Mouse (Mus musculus) heart, embryonic 16.5 days (tissue): ENCODE results near the gene Dstyk. TPM values are rescaled to one million over a fixed set of nuclear protein-coding genes. Genes with fewer than 3 reads are reported as not detected.
A peak's percentile ranks its signal among the peaks of the same experiment; 100 is the strongest.

Experiments
- ATAC-seq: fragments of 200-750 bp; cut with Nextera tagmentation; replicated peaks from 2 replicates; pipeline ENCODE4 v1.8.0; 2017; ENCODE audit warnings: moderate number of reproducible peaks; ENCODE audit not compliant: insufficient read depth, low FRiP score; ENCODE audit errors: extremely low read depth
- H3K27ac ChIP-seq: fragments of 300-500 bp; sonication (generic); 2 replicates; pipeline ENCODE4 v1.5.1; 2014; ENCODE audit warnings: mild to moderate bottlenecking, low read length, control low read depth, moderate library complexity
- H3K27me3 ChIP-seq: fragments of 300-500 bp; sonication (generic); 2 replicates; pipeline ENCODE4 v1.6.1; 2014; ENCODE audit warnings: low read length, mixed read lengths; ENCODE audit not compliant: control insufficient read depth, insufficient read depth
- H3K36me3 ChIP-seq: fragments of 300-500 bp; sonication (generic); 2 replicates; pipeline ENCODE4 v1.6.1; 2014; ENCODE audit not compliant: control insufficient read depth, insufficient read depth
- H3K4me1 ChIP-seq: fragments of 300-500 bp; sonication (generic); 2 replicates; pipeline ENCODE4 v1.6.1; 2014; ENCODE audit warnings: low read length, mixed read lengths; ENCODE audit not compliant: control insufficient read depth, insufficient read depth
- H3K4me2 ChIP-seq: fragments of 300-500 bp; sonication (generic); 2 replicates; pipeline ENCODE4 v1.6.1; 2014; ENCODE audit warnings: low read depth, mild to moderate bottlenecking, control low read depth, low read length
- H3K4me3 ChIP-seq: fragments of 300-500 bp; sonication (generic); 2 replicates; pipeline ENCODE4 v1.5.1; 2014; ENCODE audit warnings: mild to moderate bottlenecking, control low read depth, low read length
- H3K9ac ChIP-seq: fragments of 300-500 bp; sonication (generic); 2 replicates; pipeline ENCODE4 v1.6.1; 2014; ENCODE audit warnings: low read length, control low read depth
- H3K9me3 ChIP-seq: fragments of 300-500 bp; sonication (generic); replicated peaks from 2 replicates; pipeline ENCODE4 v1.6.1; 2016; ENCODE audit warnings: low read length; ENCODE audit not compliant: control insufficient read depth
- WGBS: fragments of 180-500 bp; shearing (Covaris S2); extraction: QIAGEN DNeasy Blood & Tissue Kit; methylation state at CpG from one replicate; pipeline ENCODE4 v1.1.7; 2014; 5-methylcytosine and 5-hydroxymethylcytosine counted together
- polyA plus RNA-seq: library from polyadenylated mRNA; unstranded; fragments of >200 nt; fragmentation: Nextera tagmentation; extraction: Ambion mirVana; gene quantifications from 2 replicates; pipeline ENCODE4 v1.2.1, GENCODE M21; 2015

Dstyk gene
- polyA plus RNA-seq, 1 experiment from 2014 or later: 9.1 TPM

DNA sequence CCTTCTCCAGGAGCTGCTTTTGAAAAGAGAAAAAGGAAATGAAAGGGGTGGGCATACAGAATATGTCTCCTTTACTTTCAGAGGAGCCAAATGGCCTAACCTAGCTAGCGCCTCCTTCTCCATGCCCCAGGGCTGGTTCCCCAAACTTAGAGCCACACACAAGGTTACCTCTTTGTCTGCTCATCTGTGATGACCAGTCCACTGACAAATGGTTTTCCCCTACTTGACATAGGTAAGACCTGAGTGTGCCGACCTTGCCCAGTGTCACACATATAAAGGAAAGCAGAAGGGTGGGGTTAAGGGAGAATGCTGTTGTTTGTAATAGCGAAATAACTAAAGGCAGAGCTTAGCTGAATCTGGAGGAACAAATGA, 42.5 kb upstream of the Dstyk start:
- Histone ChIP-seq H3K9ac (peak overlapping the region; percentile 18; the same call in 1 of the 2 replicates), H3K9me3 (no peaks in the 10 kb centered on the region), H3K36me3 (peaks cover 2% of the 10 kb centered on the region; the same call in 1 of the 2 replicates), H3K4me2 (no peak overlapping the region; the same call in 1 of the 2 replicates), H3K4me1 (peaks cover 67% of the 10 kb centered on the region), H3K4me3 (no peak overlapping the region), H3K27me3 (no peaks in the 10 kb centered on the region), H3K27ac (peak overlapping the region; percentile 65)
- ATAC-seq: no peak
- 69% methylated on average over 3 of the region's 3 CpGs for WGBS

DNA sequence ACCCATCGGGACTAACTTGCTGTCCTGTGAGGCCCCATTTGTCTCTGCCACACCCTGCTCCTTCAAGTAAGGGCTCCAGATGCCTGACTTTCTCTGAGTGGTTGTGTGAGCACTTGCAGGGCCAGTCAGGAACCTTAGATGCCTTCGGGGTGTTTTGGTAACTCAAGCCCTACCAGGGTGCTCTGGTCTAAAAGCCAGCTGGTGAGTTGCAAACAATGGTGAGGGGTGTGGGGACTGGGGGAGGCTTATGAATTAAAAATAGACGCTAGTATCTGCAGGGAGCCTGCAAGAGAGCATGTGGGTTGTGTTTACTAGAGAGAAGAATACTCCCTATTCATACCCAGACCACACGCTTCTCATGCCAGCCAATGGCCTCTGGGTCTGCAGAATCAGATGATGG, 42.1 kb upstream of the Dstyk start:
- peaks cover 67% of the 10 kb centered on the region for H3K4me1 ChIP-seq
- H3K27ac ChIP-seq: peak overlapping the region; percentile 65
- H3K27me3 ChIP-seq: no peaks in the 10 kb centered on the region
- H3K4me2 ChIP-seq: peak overlapping the region; percentile 20
- ATAC-seq: 0 out of 2 replicates have a peak, but pooled peaks have one; percentile 33
- H3K36me3 ChIP-seq: peaks cover 6% of the 10 kb centered on the region
- peak overlapping the region; percentile 18; the same call in 1 of the 2 replicates for H3K9ac ChIP-seq
- no peaks in the 10 kb centered on the region for H3K9me3 ChIP-seq
- H3K4me3 ChIP-seq: no peak overlapping the region
- 16% methylated on average over 4 of the region's 4 CpGs for WGBS

DNA sequence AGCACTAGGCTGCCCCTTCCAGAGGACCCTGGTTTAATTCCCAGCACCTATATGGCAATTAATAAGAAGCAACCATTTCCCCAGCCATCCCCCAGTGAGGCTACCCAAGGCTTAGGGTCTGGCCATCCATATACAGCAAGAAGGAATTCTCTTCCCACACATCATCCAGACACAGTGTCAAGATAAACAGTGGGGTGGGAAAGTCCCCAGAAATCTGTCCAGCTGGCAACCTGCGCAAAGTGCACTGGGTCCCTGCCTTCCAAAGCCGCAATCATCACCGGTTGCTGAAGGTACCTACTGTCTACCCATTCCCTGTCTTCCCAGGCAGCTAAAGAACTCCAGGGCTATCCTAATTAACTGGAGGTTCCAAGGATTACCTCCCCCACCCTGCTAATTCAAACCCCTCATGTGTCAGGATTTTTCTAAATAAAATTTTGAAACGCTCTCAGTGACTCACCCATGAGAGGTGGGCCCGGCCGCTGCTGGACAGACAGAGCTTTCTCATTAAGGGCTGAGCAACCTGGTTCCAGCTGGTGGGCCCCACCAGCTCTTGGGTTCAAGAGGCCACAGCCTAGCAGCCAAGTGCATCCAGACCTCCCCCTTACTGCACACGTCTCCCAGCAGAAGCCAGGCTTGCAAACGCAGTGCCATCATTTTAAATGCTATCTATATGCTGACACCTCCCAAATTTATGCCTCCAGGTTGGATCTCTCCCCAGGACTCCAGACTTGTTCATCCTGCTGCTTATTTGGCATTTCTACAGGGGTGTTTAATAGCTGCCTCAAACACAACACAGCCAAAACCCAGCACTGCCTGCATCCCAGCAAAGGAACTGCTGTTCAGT, 40.9 kb upstream of the Dstyk start:
- no peak overlapping the region for H3K27ac ChIP-seq
- no peak overlapping the region for H3K4me2 ChIP-seq
- no peak for ATAC-seq
- H3K36me3 ChIP-seq: peaks cover 8% of the 10 kb centered on the region
- no peaks in the 10 kb centered on the region for H3K9me3 ChIP-seq
- H3K4me1 ChIP-seq: peaks cover 58% of the 10 kb centered on the region
- 69% methylated on average over 8 of the region's 8 CpGs for WGBS
- H3K27me3 ChIP-seq: no peaks in the 10 kb centered on the region
- H3K4me3 ChIP-seq: no peak overlapping the region
- no peak overlapping the region for H3K9ac ChIP-seq

DNA sequence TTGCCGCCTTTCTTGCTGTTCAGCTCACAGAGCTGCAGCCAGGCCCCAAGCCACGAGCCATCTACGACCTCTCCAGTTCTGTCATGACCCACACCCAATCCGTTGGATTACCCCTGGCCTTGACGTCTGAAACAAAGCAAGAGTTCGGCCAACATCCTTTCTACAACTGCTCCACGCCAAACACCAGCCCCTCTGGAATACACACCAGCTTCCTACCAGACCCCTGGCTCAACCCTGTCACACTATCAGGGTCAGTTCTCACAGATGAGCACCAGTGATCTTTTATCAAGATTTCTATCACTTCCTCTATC, 40.3 kb upstream of the Dstyk start:
- H3K4me3 ChIP-seq: no peak overlapping the region
- peaks cover 53% of the 10 kb centered on the region for H3K4me1 ChIP-seq
- H3K9ac ChIP-seq: no peak overlapping the region
- peaks cover 8% of the 10 kb centered on the region for H3K36me3 ChIP-seq
- no peak overlapping the region for H3K27ac ChIP-seq
- H3K9me3 ChIP-seq: no peaks in the 10 kb centered on the region
- no peak for ATAC-seq
- WGBS: 48% methylated on average over 7 of the region's 7 CpGs
- no peak overlapping the region for H3K4me2 ChIP-seq
- H3K27me3 ChIP-seq: no peaks in the 10 kb centered on the region

DNA sequence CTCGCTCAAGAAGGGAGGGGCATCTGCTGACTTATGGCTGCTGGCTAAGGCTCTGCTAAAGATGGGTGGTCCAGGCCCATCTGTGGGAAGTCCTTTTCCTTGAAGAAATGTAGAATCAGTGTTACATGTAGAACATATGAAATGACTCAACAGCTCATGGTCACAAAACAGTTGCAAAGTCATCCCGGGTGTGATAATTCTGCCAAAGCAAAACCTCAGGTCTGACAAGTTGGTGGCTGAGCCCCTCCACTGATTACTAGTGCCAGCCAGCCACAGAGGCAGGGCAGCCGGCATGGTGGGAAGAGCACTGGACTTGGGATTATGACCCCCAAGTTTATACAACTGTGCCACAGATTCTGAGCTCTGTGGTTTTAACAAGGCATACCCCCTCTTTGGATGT, 39.5 kb upstream of the Dstyk start:
- Histone ChIP-seq H3K27ac (no peak overlapping the region), H3K36me3 (peaks cover 8% of the 10 kb centered on the region), H3K27me3 (no peaks in the 10 kb centered on the region), H3K9ac (no peak overlapping the region), H3K9me3 (no peaks in the 10 kb centered on the region), H3K4me1 (peaks cover 47% of the 10 kb centered on the region), H3K4me2 (no peak overlapping the region), H3K4me3 (no peak overlapping the region)
- 79% methylated on average over 3 of the region's 3 CpGs for WGBS
- no peak for ATAC-seq

GRCm38 (mm10) chr1:132380550-132381100, 36.7 kb upstream of the Dstyk start:
- peaks cover 8% of the 10 kb centered on the region for H3K36me3 ChIP-seq
- H3K27ac ChIP-seq: no peak overlapping the region
- H3K4me2 ChIP-seq: no peak overlapping the region
- H3K4me3 ChIP-seq: no peak overlapping the region
- H3K9ac ChIP-seq: no peak overlapping the region
- WGBS: 81% methylated on average over 27 of the region's 27 CpGs
- ATAC-seq: no peak
- H3K9me3 ChIP-seq: no peaks in the 10 kb centered on the region
- no peaks in the 10 kb centered on the region for H3K27me3 ChIP-seq
- peaks cover 30% of the 10 kb centered on the region for H3K4me1 ChIP-seq

DNA sequence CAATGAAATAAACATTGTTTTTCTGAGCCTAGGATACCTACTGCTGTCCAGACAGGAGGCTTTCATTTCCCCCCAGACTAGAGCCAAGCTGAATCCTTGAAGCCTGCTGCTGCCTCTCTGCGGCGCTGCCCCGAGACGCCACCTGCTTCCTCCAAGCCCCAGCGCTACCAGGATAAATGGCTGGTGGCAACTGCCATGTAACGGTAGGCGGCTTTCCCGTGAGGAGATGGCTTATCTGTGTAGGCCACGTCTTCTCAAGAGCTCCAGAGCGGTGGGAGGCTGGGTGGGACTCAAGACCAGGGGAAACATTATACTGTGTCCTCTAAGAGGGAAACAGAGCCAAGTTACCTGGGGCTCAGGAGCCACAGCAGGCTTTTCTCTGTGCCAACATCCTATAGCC, 35.4 kb upstream of the Dstyk start:
- ATAC-seq: no peak
- no peak overlapping the region for H3K4me3 ChIP-seq
- H3K9ac ChIP-seq: no peak overlapping the region
- no peak overlapping the region for H3K27ac ChIP-seq
- no peak overlapping the region for H3K4me2 ChIP-seq
- H3K4me1 ChIP-seq: peaks cover 21% of the 10 kb centered on the region; the same call in 1 of the 2 replicates
- peaks cover 8% of the 10 kb centered on the region for H3K36me3 ChIP-seq
- 64% methylated on average over 10 of the region's 10 CpGs for WGBS
- no peaks in the 10 kb centered on the region for H3K27me3 ChIP-seq
- no peaks in the 10 kb centered on the region for H3K9me3 ChIP-seq

- Histone ChIP-seq H3K9ac (no peak overlapping the region), H3K36me3 (peaks cover 8% of the 10 kb centered on the region), H3K9me3 (no peaks in the 10 kb centered on the region), H3K4me2 (no peak overlapping the region), H3K27ac (no peak overlapping the region), H3K27me3 (no peaks in the 10 kb centered on the region), H3K4me3 (no peak overlapping the region), H3K4me1 (peaks cover 29% of the 10 kb centered on the region)
- 88% methylated on average over 8 of the region's 8 CpGs for WGBS
- no peak for ATAC-seq
Measured at GRCm38 (mm10) chr1:132384001-132384554, 33.3 kb upstream of the Dstyk start.

GRCm38 (mm10) chr1:132385266-132385665, 32.1 kb upstream of the Dstyk start:
- Histone ChIP-seq H3K9ac (no peak overlapping the region), H3K9me3 (no peaks in the 10 kb centered on the region), H3K4me2 (no peak overlapping the region), H3K27me3 (no peaks in the 10 kb centered on the region), H3K27ac (no peak overlapping the region), H3K4me1 (peaks cover 41% of the 10 kb centered on the region), H3K36me3 (peaks cover 3% of the 10 kb centered on the region), H3K4me3 (no peak overlapping the region)
- no peak for ATAC-seq
- WGBS: 63% methylated on average over 14 of the region's 14 CpGs
